Mouse (Mus musculus) gastrocnemius, postnatal 36 days (tissue): ENCODE measurements around the gene Il1b. TPM values are rescaled to one million over a fixed set of nuclear protein-coding genes. Genes with fewer than 3 reads are reported as not detected.

ENCODE experiments used
- DNase-seq, 2 experiments: peaks; one replicate each; pipeline ENCODE4 v3.0.0; 2022
- intact Hi-C: fragments of 180-260 bp; cut with DNase I; formaldehyde crosslinking; loops from one replicate; pipeline ENCODE4 v1.15.1; 2025
- total RNA-seq, 2 experiments: library from RNA; stranded (reverse); gene quantifications; 2 replicates each; pipeline ENCODE4 v1.2.3; 2021

The Il1b gene
- total RNA-seq, 2 experiments from 2014 or later = not detected

GRCm38 (mm10) chr2:129369615-129370014, 1.3 kb downstream of the Il1b start:
- DNase-seq = no peak
- intact Hi-C loops = no loop called here

DNA sequence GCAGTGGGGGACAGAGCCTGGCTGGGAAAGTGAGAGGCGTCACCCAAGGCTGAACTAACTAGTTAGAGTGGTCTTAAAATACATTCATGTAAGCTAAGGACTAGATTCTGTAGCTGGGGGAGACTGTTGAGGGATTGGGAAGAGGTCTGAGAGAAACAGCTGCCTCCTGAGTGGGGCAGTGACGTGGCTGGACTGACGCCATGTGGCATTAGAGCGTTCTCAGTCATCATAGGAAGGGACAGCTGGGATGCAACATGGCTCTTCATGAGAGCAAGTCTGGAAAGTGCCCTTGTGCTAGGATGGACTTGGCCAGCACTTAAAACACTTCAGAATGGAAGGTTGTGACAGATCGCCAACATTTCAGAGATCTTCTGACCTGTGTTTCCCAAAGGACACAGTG, 2.1 kb downstream of the Il1b start:
- intact Hi-C loops = no loop called here
- DNase-seq = no peak

- no peak for DNase-seq
- intact Hi-C loops = no loop called here
Observed at GRCm38 (mm10) chr2:129368106-129368505, 2.8 kb downstream of the Il1b start.

DNA sequence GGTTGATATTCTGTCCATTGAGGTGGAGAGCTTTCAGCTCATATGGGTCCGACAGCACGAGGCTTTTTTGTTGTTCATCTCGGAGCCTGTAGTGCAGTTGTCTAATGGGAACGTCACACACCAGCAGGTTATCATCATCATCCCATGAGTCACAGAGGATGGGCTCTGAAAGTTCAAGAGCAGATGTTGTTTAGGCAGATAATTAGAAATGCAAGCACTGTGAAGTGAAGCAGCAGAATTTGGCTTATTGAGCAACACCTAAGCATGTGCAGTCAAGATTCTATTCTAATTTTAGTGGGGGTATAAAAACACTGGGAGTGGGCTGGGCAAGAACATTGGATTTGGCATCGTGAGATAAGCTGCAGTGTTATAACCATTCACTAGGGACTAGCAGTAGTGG, 3.7 kb downstream of the Il1b start:
- intact Hi-C loops = no loop called here
- no peak for DNase-seq

- intact Hi-C loops = no loop called here
- no peak for DNase-seq
Observed at GRCm38 (mm10) chr2:129360975-129361560, 9.9 kb downstream of the Il1b start.

GRCm38 (mm10) chr2:129360197-129360596, 10.7 kb downstream of the Il1b start:
- DNase-seq = no peak
- intact Hi-C loops = no loop called here

DNA sequence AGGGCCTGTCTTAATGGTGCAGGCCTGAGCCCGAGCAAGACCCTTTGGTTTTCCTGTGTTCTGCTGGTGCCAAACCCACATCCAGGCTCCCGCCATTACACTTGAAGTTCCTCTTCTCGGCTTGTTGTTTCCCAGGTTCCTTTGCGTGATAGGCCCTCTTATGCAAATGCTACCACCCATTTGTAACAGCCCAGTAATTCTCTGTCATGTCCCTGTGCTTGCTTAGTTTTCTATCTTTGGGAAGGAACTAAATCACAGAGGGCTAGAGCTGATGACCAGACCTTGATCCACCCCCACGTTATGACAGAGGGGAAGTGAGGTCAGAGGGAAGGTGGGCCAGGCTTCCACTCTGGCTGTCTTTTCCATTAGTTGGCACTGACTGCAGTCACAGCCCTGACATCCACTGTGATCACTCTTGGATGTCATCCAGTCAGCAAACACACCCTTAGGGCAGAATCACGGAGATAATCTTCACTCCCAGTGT, 32.8 kb downstream of the Il1b start:
- intact Hi-C loops = no loop called here
- DNase-seq = no peak

DNA sequence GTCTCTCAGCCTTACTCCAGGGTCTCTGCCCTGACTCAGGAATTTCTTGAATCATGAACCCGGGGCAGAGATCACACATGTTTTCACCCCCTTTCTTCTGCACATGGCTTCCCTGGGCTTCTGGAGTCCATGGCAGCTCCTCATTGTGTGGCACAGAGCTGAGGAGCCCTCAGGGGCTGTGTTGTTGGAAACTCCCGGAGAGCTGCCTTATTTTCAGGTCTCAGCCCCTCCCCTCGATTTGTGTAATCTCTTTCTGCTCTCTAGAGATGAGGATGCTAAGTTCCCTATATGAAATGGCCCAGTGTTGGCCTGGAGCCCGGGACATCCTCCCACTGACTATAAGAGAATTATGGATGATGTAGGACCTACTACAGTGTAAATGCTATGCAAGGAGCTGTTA, 37.5 kb downstream of the Il1b start:
- intact Hi-C loops = no loop called here
- no peak for DNase-seq

- DNase-seq = no peak
- intact Hi-C loops = no loop called here
Observed at GRCm38 (mm10) chr2:129330540-129330939, 40.4 kb downstream of the Il1b start.

- intact Hi-C loops = no loop called here
- DNase-seq = no peak
Observed at GRCm38 (mm10) chr2:129330024-129330423, 40.9 kb downstream of the Il1b start.

- intact Hi-C loops = no loop called here
- no peak for DNase-seq
Observed at GRCm38 (mm10) chr2:129328238-129328637, 42.7 kb downstream of the Il1b start.

DNA sequence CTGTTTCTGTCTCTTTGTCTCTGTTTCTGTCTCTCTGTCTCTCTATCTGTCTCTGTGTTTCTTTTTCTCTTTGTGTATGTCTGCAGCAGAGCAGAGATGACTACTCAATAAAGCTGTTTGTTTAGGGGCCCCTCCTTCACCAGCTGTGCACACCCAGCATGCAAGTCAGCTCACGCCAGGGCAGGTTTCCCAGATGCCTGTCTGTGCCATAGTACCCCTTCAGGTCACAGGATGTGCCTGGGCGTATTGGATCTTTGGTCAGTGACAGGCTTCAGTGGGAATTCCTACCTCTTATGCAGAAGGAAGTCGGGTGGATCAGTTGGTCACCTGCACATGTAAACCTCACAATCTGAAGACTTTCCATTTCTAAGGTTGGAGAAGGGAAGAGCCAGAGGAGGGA, 46.7 kb downstream of the Il1b start:
- intact Hi-C loops = no loop called here

DNA sequence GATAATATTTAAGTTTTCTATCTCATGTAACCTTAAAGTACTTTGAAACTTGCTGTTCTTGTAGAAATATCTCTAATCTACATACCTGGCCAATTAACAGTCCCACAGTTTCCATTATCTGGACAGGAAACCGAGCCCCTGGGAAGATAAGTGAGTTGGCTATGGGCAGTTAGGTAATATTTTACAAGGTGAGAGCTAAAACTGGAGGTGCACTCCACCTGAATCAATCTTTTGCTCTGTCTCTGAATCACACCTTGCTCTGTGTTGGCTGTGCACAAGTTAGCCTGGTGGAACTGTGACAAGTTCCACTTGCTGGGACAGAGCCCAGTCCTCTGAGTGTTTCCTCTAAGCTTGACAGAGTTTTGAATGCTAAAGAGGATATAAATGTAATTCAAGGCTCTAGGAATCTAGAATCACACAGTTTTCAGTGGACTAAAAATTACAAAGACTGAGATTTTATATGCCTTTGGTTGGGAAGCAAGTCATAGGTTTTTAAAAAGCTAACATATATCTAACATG, 48.8 kb downstream of the Il1b start:
- no peak for DNase-seq
- intact Hi-C loops = no loop called here

More for the DNA sequence above, 46.7 kb downstream of the Il1b start:
- no peak for DNase-seq

- intact Hi-C loops = no loop called here
- no peak for DNase-seq
Observed at GRCm38 (mm10) chr2:129320033-129320605, 50.8 kb downstream of the Il1b start.

DNA sequence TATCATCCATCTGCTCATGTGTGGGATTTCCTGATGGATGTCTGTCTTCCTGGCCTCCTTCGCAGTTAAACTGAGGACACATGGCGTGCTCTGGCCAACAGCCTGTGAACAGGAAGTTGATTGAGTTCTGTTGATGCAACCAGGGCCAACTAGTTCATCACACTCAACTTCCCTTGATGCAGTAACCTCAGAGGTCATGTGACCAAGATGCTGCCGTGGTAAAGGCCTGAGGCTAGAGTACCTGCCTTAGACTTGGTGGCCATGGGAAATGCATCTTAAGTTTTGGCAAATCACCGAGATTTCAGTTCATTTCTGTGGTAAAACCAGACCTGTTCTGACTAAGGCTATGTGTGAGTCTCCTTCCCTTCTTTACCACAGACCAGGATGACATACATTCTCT, 55.1 kb downstream of the Il1b start:
- intact Hi-C loops = no loop called here
- DNase-seq = no peak

- intact Hi-C loops = no loop called here
- no peak for DNase-seq
Observed at GRCm38 (mm10) chr2:129314880-129315279, 56.1 kb downstream of the Il1b start.

Other genes starting within 250 kb of the Il1b start
- 1 to 10 TPM; 8.4 to 8.7 TPM for gene Chchd5, start 241.4 kb downstream of the Il1b start, total RNA-seq
- gene Slc20a1, start 172.4 kb downstream of the Il1b start, total RNA-seq = 10 to 100 TPM in 1 of 2 experiments, 1 to 10 TPM in 1; 7.9 to 10.5 TPM
- under 1 TPM; 0.47 to 0.69 TPM for gene Ckap2l, start 73.9 kb downstream of the Il1b start, total RNA-seq
- gene Il1a, start 61.2 kb downstream of the Il1b start, total RNA-seq = not detected
- not detected for gene F830045P16Rik, start 165.5 kb upstream of the Il1b start, total RNA-seq
- 1 to 10 TPM; 5.9 to 6.5 TPM for gene Sirpa, start 221.7 kb upstream of the Il1b start, total RNA-seq